Mouse (Mus musculus) kidney, adult 2 months (tissue): ENCODE results near the gene Pitpna.

Experiments used
- CTCF ChIP-seq: fragments of 200-500 bp; conservative IDR thresholded peaks from 2 replicates; pipeline ENCODE4 v1.5.1; 2011; ENCODE audit warnings: low read depth, mild to moderate bottlenecking, control low read depth, low read length, moderate library complexity, mixed read lengths; ENCODE audit not compliant: insufficient read depth, insufficient read length
- POLR2A ChIP-seq: fragments of 200-500 bp; IDR thresholded peaks from one replicate; pipeline ENCODE4 v1.6.1; 2011; ENCODE audit warnings: low read depth, low read length, control low read depth

GRCm38 (mm10) chr11:75567346-75568114, 20.4 kb upstream of the Pitpna start:
- TF ChIP-seq CTCF (no peak), POLR2A (no peak)
